Mouse (Mus musculus): ENCODE results near the gene Arfgef3.

- TF ChIP-seq CTCF (IDR thresholded peaks at IDR 0.05; ENCODE audit: extremely low read depth, insufficient read depth, low read length) (no peak), POLR2A (IDR thresholded peaks at IDR 0.05; ENCODE audit: extremely low read depth, insufficient read depth, low read length) (no peak)
Observed at GRCm38 (mm10) chr10:18589455-18589854, 154.3 kb downstream of the Arfgef3 start.
